Mouse (Mus musculus) lung, adult 2 months (tissue): ENCODE results near the gene Pde4d.

Experiments used
- CTCF ChIP-seq: fragments of 200-500 bp; IDR thresholded peaks from 2 replicates; pipeline ENCODE4 v1.5.1; 2011; ENCODE audit warnings: mild to moderate bottlenecking, low read length, control low read depth; ENCODE audit not compliant: insufficient read depth
- POLR2A ChIP-seq: fragments of 200-500 bp; IDR thresholded peaks from 2 replicates; pipeline ENCODE4 v1.6.1; 2011; ENCODE audit warnings: low read depth, mild to moderate bottlenecking, control low read depth, low read length, borderline replicate concordance; ENCODE audit errors: extremely low read depth

- no peak for TF ChIP-seq POLR2A
- TF ChIP-seq CTCF, result no peak
Measured at GRCm38 (mm10) chr13:109684985-109685295, 1235.2 kb downstream of the Pde4d start.
